Mouse (Mus musculus): ENCODE data around the gene Skiv2l.
"Not testable (repeated sequence)": the region's sequence is repeated elsewhere in the genome, so short reads cannot be mapped to it uniquely, and the experiment has no call there.

Skiv2l gene

DNA sequence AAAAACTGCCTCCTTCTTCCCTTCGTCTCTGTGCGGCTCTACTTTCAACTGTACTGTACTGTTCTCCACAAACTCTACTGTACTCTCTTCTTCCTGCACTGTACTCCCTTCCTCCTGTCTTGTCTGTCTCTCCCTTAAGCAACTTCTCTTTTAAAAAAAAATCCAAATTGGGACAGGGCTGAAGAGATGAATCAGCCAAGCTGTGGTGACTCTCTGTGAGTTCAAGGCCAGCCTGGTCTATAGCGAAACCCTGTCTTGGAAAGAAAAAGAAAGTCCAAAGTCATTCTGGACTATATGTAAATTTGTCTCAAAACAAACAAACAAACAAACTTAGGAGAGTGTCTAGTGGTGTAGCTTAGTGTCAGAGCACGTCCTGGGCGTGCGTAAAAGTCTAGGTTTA lies 24.3 kb upstream of the Skiv2l start:
- DNase-seq (ENCODE audit: low spot score in 2 of 2) = no peak

GRCm38 (mm10) chr17:34865981-34866380 lies 16.0 kb upstream of the Skiv2l start:
- no peak for DNase-seq (ENCODE audit: low spot score in 2 of 2)

DNA sequence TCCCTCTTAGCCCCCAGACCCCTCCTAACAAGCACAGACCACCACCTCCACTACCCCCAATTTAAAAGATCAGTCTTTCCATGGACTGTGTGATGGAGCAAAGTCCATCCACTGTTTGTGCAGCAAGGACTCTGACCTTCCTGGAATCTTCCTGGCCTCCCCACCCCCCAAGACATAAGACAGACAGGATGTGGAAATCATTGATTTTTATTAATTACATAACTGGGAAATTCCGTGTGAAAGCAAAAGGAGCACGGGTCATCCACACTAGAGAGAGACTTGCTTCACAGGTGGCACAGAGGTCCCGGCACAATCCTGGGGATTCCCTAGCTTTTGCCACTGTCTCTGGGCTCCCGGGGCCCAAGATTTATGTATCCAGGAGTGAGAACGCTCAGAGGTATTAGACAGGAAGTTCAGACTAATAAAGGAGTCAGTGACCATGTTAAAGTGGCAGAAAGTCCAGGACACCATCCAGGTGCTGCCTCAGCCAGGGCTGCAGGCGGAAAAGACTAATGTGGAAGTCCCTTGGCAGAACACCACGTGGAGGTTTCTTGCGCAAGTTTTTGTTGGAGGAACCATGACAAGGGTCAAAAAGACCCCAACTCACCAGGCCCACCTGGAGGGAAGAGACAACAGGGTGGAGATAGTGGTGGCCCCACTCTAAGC lies 12.5 kb upstream of the Skiv2l start, which contains the start of gene Cfb:
Gene Cfb, minus strand, starts transcription at position 103 of the 666 bp plus-strand sequence.
- no peak for DNase-seq (ENCODE audit: low spot score in 2 of 2)

DNA sequence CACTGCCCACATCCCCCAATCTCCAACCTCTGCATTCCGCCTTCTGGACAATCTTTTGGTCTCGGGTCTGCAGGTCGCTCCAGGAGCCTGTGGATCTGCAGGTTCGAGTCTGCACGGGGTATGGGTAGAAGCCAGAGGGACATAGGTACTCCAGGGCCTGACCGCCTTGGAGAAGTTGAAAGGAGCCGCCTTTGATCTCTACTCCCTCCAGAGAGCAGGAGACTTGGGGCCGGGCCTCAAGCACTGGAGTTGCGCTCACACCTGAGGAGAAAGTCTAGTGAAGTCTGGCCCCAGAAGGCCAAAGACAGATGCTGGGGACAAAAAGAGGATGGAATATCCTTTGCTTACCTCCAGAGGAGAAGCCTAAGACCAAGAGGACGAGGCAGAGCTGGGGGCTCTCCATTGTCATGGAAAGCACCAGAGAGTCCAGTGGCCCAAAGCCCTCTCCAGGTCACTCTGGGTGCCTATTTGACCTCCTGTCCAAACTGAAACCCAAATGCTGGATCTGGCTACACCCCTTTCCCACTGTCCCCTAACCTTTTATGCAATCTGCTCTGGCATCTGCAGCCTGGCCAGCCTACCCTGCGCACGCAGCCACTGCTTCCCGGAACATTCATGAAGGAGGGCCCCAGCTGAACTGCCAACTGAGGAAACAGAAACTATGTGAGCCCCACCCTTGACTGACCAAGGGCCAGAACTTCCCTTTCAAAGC lies 11.8 kb upstream of the Skiv2l start:
- DNase-seq (ENCODE audit: low spot score in 2 of 2) = no peak

GRCm38 (mm10) chr17:34860514-34860913 lies 10.5 kb upstream of the Skiv2l start:
- no peak for DNase-seq (ENCODE audit: low spot score in 2 of 2)

GRCm38 (mm10) chr17:34858670-34859069 lies 8.7 kb upstream of the Skiv2l start:
- no peak for DNase-seq (ENCODE audit: low spot score in 2 of 2)

GRCm38 (mm10) chr17:34855825-34856224 lies 5.8 kb upstream of the Skiv2l start:
- DNase-seq (ENCODE audit: low spot score in 2 of 2) = no peak

DNA sequence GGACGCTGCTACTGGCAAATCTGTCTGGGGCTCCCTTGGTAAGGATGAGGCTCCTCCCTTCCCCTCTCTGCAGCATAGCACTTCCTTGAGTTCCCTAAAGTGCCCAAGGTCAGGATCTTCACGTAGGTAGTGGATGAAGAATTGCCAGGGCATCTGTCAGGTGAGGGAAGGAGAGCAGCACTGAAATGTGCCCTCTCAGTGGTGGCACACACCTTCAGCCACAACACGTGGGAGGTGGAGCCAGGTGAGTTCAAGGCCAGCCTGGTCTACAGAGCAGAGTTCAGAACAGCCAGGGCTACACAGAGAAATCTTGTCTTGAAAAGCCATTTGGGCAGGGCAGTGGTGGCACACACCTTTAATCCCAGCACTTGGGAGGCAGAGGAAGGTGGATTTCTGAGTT lies 4.8 kb upstream of the Skiv2l start:
- DNase-seq (ENCODE audit: low spot score in 2 of 2) = no peak

GRCm38 (mm10) chr17:34853511-34853910 lies 3.5 kb upstream of the Skiv2l start:
- DNase-seq (ENCODE audit: low spot score in 2 of 2) = no peak

- no peak for DNase-seq (ENCODE audit: low spot score in 2 of 2)
Observed at GRCm38 (mm10) chr17:34850517-34851125, 611 bp upstream of the Skiv2l start.

DNA sequence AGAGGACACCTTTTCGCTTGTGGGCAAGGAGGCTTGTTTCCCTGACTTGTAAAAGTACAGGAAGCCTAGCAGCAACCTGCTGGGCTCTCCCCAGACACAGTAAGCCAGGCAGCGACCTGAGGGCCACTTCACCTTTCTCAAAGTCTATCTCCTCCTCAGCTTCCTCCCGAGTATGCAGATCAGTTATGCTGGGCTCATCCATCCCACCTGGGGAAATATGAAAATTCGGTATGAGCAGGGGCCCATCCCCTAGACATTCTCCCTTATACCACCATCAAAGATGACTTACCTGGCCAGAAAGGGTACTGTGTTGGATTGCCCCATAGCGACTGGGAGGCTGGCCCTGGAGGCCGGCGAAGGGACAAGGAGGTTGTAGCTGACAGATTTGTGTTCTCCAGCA lies 2.4 kb downstream of the Skiv2l start:
- no peak for DNase-seq (ENCODE audit: low spot score in 2 of 2)

- no peak for DNase-seq (ENCODE audit: low spot score in 2 of 2)
Observed at GRCm38 (mm10) chr17:34847192-34847591, 2.8 kb downstream of the Skiv2l start.

- DNase-seq (ENCODE audit: low spot score in 2 of 2) = no peak
Observed at GRCm38 (mm10) chr17:34844884-34845283, 5.1 kb downstream of the Skiv2l start.

GRCm38 (mm10) chr17:34840736-34841307 lies 9.2 kb downstream of the Skiv2l start:
- DNase-seq (ENCODE audit: low spot score in 2 of 2) = no peak

GRCm38 (mm10) chr17:34838785-34839184 lies 11.2 kb downstream of the Skiv2l start:
- DNase-seq (ENCODE audit: low spot score in 2 of 2) = no peak

DNA sequence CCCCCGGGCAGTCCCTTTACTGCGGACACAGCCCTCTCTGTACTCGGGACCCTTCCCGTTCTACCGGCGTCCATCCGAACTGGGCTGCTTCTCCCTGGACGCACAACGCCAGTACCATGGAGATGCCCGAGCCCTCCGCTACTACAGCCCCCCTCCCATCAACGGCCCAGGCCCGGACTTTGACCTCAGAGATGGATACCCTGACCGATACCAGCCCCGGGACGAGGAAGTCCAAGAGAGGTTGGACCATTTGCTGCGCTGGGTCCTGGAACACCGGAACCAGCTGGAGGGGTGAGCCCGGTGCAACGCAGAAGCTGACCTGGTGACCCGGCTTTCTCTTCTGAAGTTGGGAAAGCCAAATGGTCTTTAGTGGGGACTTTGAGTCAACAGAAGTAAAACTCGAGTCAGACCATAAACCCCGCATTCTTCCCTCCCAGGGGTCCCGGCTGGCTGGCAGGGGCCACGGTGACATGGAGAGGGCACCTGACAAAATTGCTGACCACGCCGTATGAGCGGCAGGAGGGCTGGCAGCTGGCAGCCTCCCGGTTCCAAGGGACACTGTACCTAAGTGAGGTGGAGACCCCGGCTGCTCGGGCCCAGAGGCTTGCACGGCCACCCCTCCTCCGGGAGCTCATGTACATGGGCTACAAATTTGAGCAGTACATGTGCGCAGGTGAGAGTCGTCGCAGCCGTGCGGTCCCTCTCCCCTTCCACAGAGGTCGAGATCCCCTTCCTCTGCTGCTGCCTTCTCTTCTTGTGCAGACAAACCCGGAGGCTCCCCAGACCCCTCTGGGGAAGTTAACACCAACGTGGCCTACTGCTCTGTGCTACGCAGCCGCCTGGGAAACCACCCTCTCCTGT lies 12.3 kb downstream of the Skiv2l start:
- no peak for DNase-seq (ENCODE audit: low spot score in 2 of 2)

DNA sequence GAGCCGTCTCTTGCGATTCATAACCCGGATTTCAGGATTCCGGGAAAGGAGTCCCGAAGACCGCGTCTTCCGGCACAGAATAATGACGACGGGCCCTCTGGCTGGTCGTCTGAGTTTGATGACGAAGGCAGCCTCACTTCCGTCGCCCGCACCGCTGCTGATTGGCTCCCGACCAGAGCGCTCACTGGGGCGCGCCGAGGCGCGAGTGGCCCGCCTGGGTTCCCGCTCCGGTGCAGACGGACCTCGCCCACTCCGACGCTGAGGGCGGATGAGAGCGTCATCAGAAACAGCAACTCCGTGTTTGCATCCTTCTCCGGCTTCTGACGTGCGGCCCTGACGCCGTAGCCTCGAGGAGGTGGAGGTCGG lies 13.2 kb downstream of the Skiv2l start, which contains the start of the genes Stk19 and Dxo:
Gene Stk19, minus strand, starts transcription at position 90 of the 366 bp plus-strand sequence.
Gene Dxo, plus strand, starts transcription at position 164 of the 366 bp plus-strand sequence.
- peak; percentile 97 to 98 for DNase-seq (ENCODE audit: low spot score in 2 of 2)

GRCm38 (mm10) chr17:34836155-34836855 lies 13.7 kb downstream of the Skiv2l start:
- DNase-seq (ENCODE audit: low spot score in 2 of 2) = no peak

DNA sequence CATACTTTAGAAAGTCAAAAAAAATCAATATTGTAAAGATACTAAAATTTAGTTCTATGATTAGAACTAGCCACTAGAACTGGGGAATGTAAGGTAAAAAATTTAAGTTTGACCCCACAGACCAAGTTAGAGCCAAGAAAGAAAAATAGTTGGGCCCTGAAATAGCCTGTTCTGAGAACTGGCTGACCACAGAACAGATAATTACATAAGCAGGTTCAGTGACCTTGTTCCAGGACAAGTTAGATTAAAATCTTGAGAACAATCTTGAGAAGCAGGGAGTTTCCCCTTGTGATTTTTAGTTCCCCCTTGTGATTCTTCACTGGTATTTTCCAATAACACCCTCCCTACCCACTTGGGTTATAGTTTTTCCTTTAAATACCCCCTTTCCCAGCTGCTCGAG lies 19.2 kb downstream of the Skiv2l start:
- DNase-seq (ENCODE audit: low spot score in 2 of 2) = not testable (repeated sequence)

GRCm38 (mm10) chr17:34814818-34815370 lies 35.1 kb downstream of the Skiv2l start:
- no peak for DNase-seq (ENCODE audit: low spot score in 2 of 2)

GRCm38 (mm10) chr17:34813747-34814146 lies 36.3 kb downstream of the Skiv2l start:
- not testable (repeated sequence) for DNase-seq (ENCODE audit: low spot score in 2 of 2)
